Mouse (Mus musculus) lung, embryonic 15.5 days (tissue): Measurements from ENCODE around the gene Tmem179. TPM values are rescaled to one million over a fixed set of nuclear protein-coding genes. Genes with fewer than 3 reads are reported as not detected.

Source experiments
- ATAC-seq: fragments of 200-750 bp; cut with Nextera tagmentation; 2 replicates; pipeline ENCODE4 v1.8.0; 2017; ENCODE audit warnings: moderate number of reproducible peaks, borderline replicate concordance; ENCODE audit not compliant: low FRiP score, low TSS enrichment; ENCODE audit errors: extremely low read depth
- H3K27ac ChIP-seq: fragments of 300-500 bp; sonication (generic); 2 replicates; pipeline ENCODE4 v1.5.1; 2015; ENCODE audit warnings: moderate library complexity, mild to moderate bottlenecking, inconsistent platforms
- H3K27me3 ChIP-seq: fragments of 300-500 bp; sonication (generic); 2 replicates; pipeline ENCODE4 v1.6.1; 2015; ENCODE audit warnings: inconsistent platforms
- H3K36me3 ChIP-seq: fragments of 300-500 bp; sonication (generic); 2 replicates; pipeline ENCODE4 v1.6.1; 2015; ENCODE audit warnings: inconsistent platforms
- H3K4me1 ChIP-seq: fragments of 300-500 bp; sonication (generic); 2 replicates; pipeline ENCODE4 v1.6.1; 2015; ENCODE audit warnings: inconsistent platforms
- H3K4me2 ChIP-seq: fragments of 300-500 bp; sonication (generic); 2 replicates; pipeline ENCODE4 v1.6.1; 2015; ENCODE audit warnings: inconsistent platforms, mild to moderate bottlenecking, moderate library complexity
- H3K4me3 ChIP-seq: fragments of 300-500 bp; sonication (generic); 2 replicates; pipeline ENCODE4 v1.5.1; 2015; ENCODE audit warnings: mild to moderate bottlenecking, inconsistent platforms
- H3K9ac ChIP-seq: fragments of 300-500 bp; sonication (generic); 2 replicates; pipeline ENCODE4 v1.6.1; 2015; ENCODE audit warnings: inconsistent platforms
- H3K9me3 ChIP-seq: fragments of 300-500 bp; sonication (generic); 2 replicates; pipeline ENCODE4 v1.6.1; 2016; ENCODE audit warnings: inconsistent platforms
- WGBS: fragments of 180-500 bp; shearing (Covaris S2); methylation state at CpG from one replicate; pipeline ENCODE4 v1.1.7; 2015; 5-methylcytosine and 5-hydroxymethylcytosine counted together
- polyA plus RNA-seq: library from polyadenylated mRNA; unstranded; fragments of >200 nt; fragmentation: Nextera tagmentation; extraction: Ambion mirVana; gene quantifications from 2 replicates; pipeline ENCODE4 v1.2.1, GENCODE M21; 2015

The Tmem179 gene
- polyA plus RNA-seq, 1 experiment from 2014 or later, result 0.45 TPM

DNA sequence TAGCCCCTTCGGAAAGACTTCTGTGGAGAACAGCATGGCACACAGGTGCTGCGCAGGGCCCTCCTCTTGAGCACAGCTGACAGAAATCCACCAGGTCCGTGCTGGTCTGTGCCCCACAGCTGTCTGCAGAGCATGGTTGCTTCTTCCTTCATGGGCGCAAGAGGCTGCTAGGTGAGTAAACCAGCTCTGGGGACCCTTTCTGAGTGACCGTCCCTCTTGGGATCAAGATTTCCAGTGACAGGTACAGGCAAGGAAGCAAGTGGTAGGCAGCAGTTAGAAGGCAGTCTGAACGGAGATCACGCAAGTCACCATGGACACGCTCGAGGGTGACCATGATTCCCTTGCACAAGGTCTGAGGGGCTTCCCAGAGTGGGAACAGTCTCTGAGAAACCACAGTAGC, 27.0 kb downstream of the Tmem179 start:
- Histone ChIP-seq H3K36me3 (no peaks in the 10 kb centered on the region), H3K9ac (no peak overlapping the region), H3K9me3 (no peaks in the 10 kb centered on the region), H3K4me1 (peaks cover 16% of the 10 kb centered on the region), H3K4me3 (no peak overlapping the region), H3K27me3 (no peaks in the 10 kb centered on the region), H3K4me2 (no peak overlapping the region), H3K27ac (no peak overlapping the region)
- ATAC-seq, result no peak
- WGBS, result 85% methylated on average over 9 of the region's 9 CpGs

DNA sequence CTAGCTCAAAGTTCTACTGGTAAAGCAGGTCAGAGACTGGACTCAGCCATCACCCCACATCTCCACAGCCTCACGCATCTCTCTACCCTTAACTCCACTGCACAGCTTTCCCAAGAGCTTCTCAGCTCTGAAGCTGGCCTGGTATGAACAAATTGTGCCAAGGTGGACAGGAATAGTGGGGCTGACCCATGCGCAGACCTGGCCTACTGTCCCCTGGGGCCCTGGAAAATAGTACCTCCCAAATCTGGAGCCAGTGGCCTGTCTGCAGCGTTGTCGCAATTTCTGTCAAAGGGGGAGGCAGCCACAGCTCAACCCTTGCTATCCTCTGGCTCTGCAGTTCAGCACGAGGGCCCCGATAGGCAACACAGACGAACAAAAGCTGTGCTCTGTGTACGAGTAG, 27.4 kb downstream of the Tmem179 start, which contains the start of gene A530016L24Rik:
Gene A530016L24Rik, plus strand, starts transcription at position 315 of the 400 bp plus-strand sequence.
- H3K4me1 ChIP-seq, result peaks cover 16% of the 10 kb centered on the region
- H3K4me3 ChIP-seq, result no peak within 1 kb of the TSS
- H3K4me2 ChIP-seq, result no peak within 1 kb of the TSS
- no peak for ATAC-seq
- no peaks in the 10 kb centered on the region for H3K36me3 ChIP-seq
- no peaks in the 10 kb centered on the region for H3K27me3 ChIP-seq
- H3K9me3 ChIP-seq, result no peaks in the 10 kb centered on the region
- WGBS, result 77% methylated on average over 8 of the region's 8 CpGs
- no peak within 1 kb of the TSS; the same call in 1 of the 2 replicates for H3K27ac ChIP-seq
- H3K9ac ChIP-seq, result no peak within 1 kb of the TSS

DNA sequence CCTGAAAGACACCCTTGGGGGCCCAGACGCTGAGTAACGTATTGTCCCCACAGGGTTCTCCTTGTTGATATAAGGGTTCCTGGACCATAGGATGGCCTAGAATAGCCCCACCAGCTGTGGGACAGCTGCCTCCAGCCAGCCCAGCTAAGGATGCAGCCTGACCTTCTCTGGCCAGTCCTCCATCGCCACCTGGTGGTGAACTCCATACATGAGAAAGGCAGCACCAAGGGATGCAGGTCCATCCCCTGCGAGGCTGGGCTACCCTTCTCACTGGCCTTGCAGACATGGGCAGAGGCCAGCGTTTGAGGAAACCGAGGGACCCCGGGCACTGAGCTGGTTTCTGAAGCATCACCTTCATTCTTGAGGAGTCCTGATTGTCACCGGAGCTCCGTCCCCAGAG, 42.8 kb downstream of the Tmem179 start:
- H3K9me3 ChIP-seq, result no peaks in the 10 kb centered on the region
- no peak overlapping the region for H3K27ac ChIP-seq
- H3K36me3 ChIP-seq, result no peaks in the 10 kb centered on the region
- peaks cover 12% of the 10 kb centered on the region for H3K27me3 ChIP-seq
- H3K4me1 ChIP-seq, result no peaks in the 10 kb centered on the region
- H3K4me2 ChIP-seq, result no peak overlapping the region
- peak; percentile 60; the same call in 1 of the 2 replicates for ATAC-seq
- H3K4me3 ChIP-seq, result no peak overlapping the region
- WGBS, result 15% methylated on average over 9 of the region's 9 CpGs
- no peak overlapping the region for H3K9ac ChIP-seq

- Histone ChIP-seq H3K27me3 (peaks cover 12% of the 10 kb centered on the region), H3K9me3 (no peaks in the 10 kb centered on the region), H3K36me3 (no peaks in the 10 kb centered on the region), H3K4me2 (no peak overlapping the region), H3K4me1 (no peaks in the 10 kb centered on the region), H3K27ac (no peak overlapping the region), H3K4me3 (no peak overlapping the region), H3K9ac (no peak overlapping the region)
- no peak for ATAC-seq
- WGBS, result 78% methylated on average over 5 of the region's 5 CpGs
Observed at GRCm38 (mm10) chr12:112470216-112470615, 46.3 kb downstream of the Tmem179 start.

GRCm38 (mm10) chr12:112469393-112469792, 47.2 kb downstream of the Tmem179 start:
- H3K36me3 ChIP-seq, result no peaks in the 10 kb centered on the region
- no peak overlapping the region for H3K9ac ChIP-seq
- peaks cover 12% of the 10 kb centered on the region for H3K27me3 ChIP-seq
- no peaks in the 10 kb centered on the region for H3K4me1 ChIP-seq
- no peak overlapping the region for H3K4me2 ChIP-seq
- ATAC-seq, result no peak
- no peaks in the 10 kb centered on the region for H3K9me3 ChIP-seq
- H3K4me3 ChIP-seq, result no peak overlapping the region
- H3K27ac ChIP-seq, result no peak overlapping the region
- WGBS, result 86% methylated on average over 7 of the region's 7 CpGs

DNA sequence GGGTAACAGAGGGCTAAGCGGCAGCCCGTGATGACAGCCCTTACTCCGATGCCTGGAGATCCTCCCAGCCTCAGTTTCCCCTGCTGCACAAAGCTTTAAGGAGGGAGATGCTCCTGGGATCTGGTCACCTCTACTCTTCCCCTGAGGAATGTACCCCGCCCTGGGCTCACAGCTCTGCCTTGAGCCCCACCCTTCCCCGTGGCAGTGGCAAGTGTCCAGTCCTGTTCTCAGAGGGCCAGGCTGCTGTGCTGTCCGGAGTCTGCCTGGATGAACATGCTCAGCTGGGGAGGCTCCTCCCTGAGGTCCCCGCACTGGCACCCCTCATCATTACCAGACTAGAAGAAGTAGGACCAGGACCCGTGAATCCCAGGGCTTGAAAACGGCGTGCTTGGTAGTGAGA, 49.2 kb downstream of the Tmem179 start:
- no peaks in the 10 kb centered on the region for H3K36me3 ChIP-seq
- 71% methylated on average over 10 of the region's 10 CpGs for WGBS

DNA sequence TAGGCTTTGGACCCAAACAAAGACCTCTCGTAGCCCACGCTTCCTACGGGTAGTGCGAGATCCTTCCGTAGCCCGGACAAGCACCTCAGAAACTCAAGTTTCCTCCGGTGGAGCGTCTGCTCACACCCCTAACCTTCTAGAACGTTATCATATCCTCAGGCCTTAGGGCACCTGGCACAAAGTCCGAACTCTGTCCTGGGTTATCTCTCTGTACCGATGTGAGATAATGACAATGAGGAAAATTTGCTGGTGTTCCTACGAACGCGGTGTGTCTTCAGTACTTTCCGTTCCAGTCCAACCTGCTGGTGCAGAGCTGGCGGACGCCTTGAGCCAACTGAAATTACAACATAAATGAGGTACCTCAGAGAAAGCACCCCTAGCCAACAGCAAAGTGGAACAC, 50.6 kb downstream of the Tmem179 start:
- Histone ChIP-seq H3K27me3 (no peaks in the 10 kb centered on the region), H3K36me3 (no peaks in the 10 kb centered on the region), H3K4me3 (no peak overlapping the region), H3K9me3 (no peaks in the 10 kb centered on the region), H3K27ac (no peak overlapping the region), H3K4me1 (no peaks in the 10 kb centered on the region), H3K4me2 (no peak overlapping the region), H3K9ac (no peak overlapping the region)
- ATAC-seq, result no peak
- 83% methylated on average over 17 of the region's 17 CpGs for WGBS

More for the DNA sequence above, 49.2 kb downstream of the Tmem179 start:
- H3K4me1 ChIP-seq, result no peaks in the 10 kb centered on the region
- no peak overlapping the region for H3K4me2 ChIP-seq
- no peak overlapping the region for H3K27ac ChIP-seq
- no peak for ATAC-seq
- no peak overlapping the region for H3K4me3 ChIP-seq
- no peak overlapping the region for H3K9ac ChIP-seq
- H3K9me3 ChIP-seq, result no peaks in the 10 kb centered on the region
- H3K27me3 ChIP-seq, result peaks cover 5% of the 10 kb centered on the region; the same call in 1 of the 2 replicates

GRCm38 (mm10) chr12:112464516-112464915, 52.0 kb downstream of the Tmem179 start:
- Histone ChIP-seq H3K9ac (no peak overlapping the region), H3K4me3 (no peak overlapping the region), H3K4me2 (no peak overlapping the region), H3K9me3 (no peaks in the 10 kb centered on the region), H3K36me3 (no peaks in the 10 kb centered on the region), H3K4me1 (no peaks in the 10 kb centered on the region), H3K27ac (no peak overlapping the region), H3K27me3 (no peaks in the 10 kb centered on the region)
- 77% methylated on average over 3 of the region's 3 CpGs for WGBS
- ATAC-seq, result no peak

- H3K9ac ChIP-seq, result no peak overlapping the region
- no peak overlapping the region for H3K4me2 ChIP-seq
- no peaks in the 10 kb centered on the region for H3K9me3 ChIP-seq
- no peaks in the 10 kb centered on the region for H3K36me3 ChIP-seq
- no peak overlapping the region for H3K4me3 ChIP-seq
- no peak for ATAC-seq
- 63% methylated on average over 3 of the region's 3 CpGs for WGBS
- no peaks in the 10 kb centered on the region for H3K4me1 ChIP-seq
- H3K27me3 ChIP-seq, result no peaks in the 10 kb centered on the region
- no peak overlapping the region for H3K27ac ChIP-seq
Observed at GRCm38 (mm10) chr12:112463750-112464444, 52.6 kb downstream of the Tmem179 start.

GRCm38 (mm10) chr12:112463209-112463608, 53.3 kb downstream of the Tmem179 start:
- H3K4me2 ChIP-seq, result no peak overlapping the region
- no peaks in the 10 kb centered on the region for H3K9me3 ChIP-seq
- no peak overlapping the region for H3K27ac ChIP-seq
- H3K4me1 ChIP-seq, result no peaks in the 10 kb centered on the region
- H3K36me3 ChIP-seq, result no peaks in the 10 kb centered on the region
- H3K27me3 ChIP-seq, result no peaks in the 10 kb centered on the region
- 68% methylated on average over 4 of the region's 4 CpGs for WGBS
- no peak overlapping the region for H3K4me3 ChIP-seq
- H3K9ac ChIP-seq, result no peak overlapping the region
- no peak for ATAC-seq

GRCm38 (mm10) chr12:112462423-112462822, 54.1 kb downstream of the Tmem179 start:
- ATAC-seq, result no peak
- Histone ChIP-seq H3K9ac (no peak overlapping the region), H3K27me3 (no peaks in the 10 kb centered on the region), H3K36me3 (no peaks in the 10 kb centered on the region), H3K4me3 (no peak overlapping the region), H3K9me3 (no peaks in the 10 kb centered on the region), H3K4me2 (no peak overlapping the region), H3K27ac (no peak overlapping the region), H3K4me1 (no peaks in the 10 kb centered on the region)
- 65% methylated on average over 12 of the region's 12 CpGs for WGBS

- Histone ChIP-seq H3K27me3 (no peaks in the 10 kb centered on the region), H3K4me1 (no peaks in the 10 kb centered on the region), H3K9ac (no peak overlapping the region), H3K27ac (no peak overlapping the region), H3K9me3 (no peaks in the 10 kb centered on the region), H3K4me3 (no peak overlapping the region), H3K36me3 (no peaks in the 10 kb centered on the region), H3K4me2 (no peak overlapping the region)
- ATAC-seq, result no peak
- 52% methylated on average over 4 of the region's 4 CpGs for WGBS
Observed at GRCm38 (mm10) chr12:112457839-112458238, 58.7 kb downstream of the Tmem179 start.
